Mouse (Mus musculus) CH12.LX (cell line): ENCODE data around the gene Cog2. TPM values are rescaled to one million over a fixed set of nuclear protein-coding genes. Genes with fewer than 3 reads are reported as not detected.

Experiments
- DNase-seq: peaks from one replicate; pipeline ENCODE4 v3.0.0-alpha.2; 2013; ENCODE audit errors: extremely low read depth
- H3K27ac ChIP-seq: 2 replicates; pipeline ENCODE4 v1.5.1; 2012; ENCODE audit warnings: low read depth, mild to moderate bottlenecking, control low read depth, moderate library complexity; ENCODE audit not compliant: insufficient read depth
- H3K27me3 ChIP-seq: replicated peaks from 2 replicates; pipeline ENCODE3; 2012; ENCODE audit warnings: inconsistent platforms
- H3K36me3 ChIP-seq, 2 experiments: replicated peaks in 1 of 2; 2 replicates each; pipeline versions ENCODE3 to v1.6.1; 2012; ENCODE audit warnings: inconsistent platforms in 1 of 2, low read length in 1 of 2, mild to moderate bottlenecking in 1 of 2, mixed read lengths in 1 of 2, moderate library complexity in 1 of 2; ENCODE audit not compliant: control insufficient read depth in 1 of 2, insufficient read depth in 1 of 2
- H3K4me1 ChIP-seq, 2 experiments: 2 replicates each; pipeline ENCODE4 v1.6.1; 2012; ENCODE audit warnings: inconsistent platforms in 1 of 2, moderate library complexity in 1 of 2; ENCODE audit not compliant: insufficient read depth in 2 of 2, control insufficient read depth in 1 of 2
- H3K4me2 ChIP-seq: 2 replicates; pipeline ENCODE4 v1.6.1; 2012; ENCODE audit warnings: low read depth, mild to moderate bottlenecking, control low read depth; ENCODE audit not compliant: poor library complexity, insufficient read depth, severe bottlenecking
- H3K4me3 ChIP-seq, 3 experiments: fragments of 150-350 bp in 1 of 3; sonication (generic) in 1 of 3; replicated peaks in 1 of 3; 2 replicates each; pipeline versions ENCODE3 to v1.5.1; 2011 to 2012; ENCODE audit warnings: low read depth in 2 of 3, low read length in 2 of 3, mild to moderate bottlenecking in 2 of 3, moderate library complexity in 2 of 3, control low read depth in 1 of 3, improper control_type of control experiment in 1 of 3, inconsistent platforms in 1 of 3, mixed read lengths in 1 of 3; ENCODE audit not compliant: poor library complexity in 1 of 3
- H3K79me2 ChIP-seq: replicated peaks from 2 replicates; pipeline ENCODE4 v1.6.1; 2012; ENCODE audit warnings: mild to moderate bottlenecking, moderate library complexity; ENCODE audit not compliant: control insufficient read depth, poor library complexity, insufficient read depth, severe bottlenecking; ENCODE audit errors: extremely low read depth
- H3K9ac ChIP-seq: 2 replicates; pipeline ENCODE4 v1.6.1; 2012; ENCODE audit warnings: low read depth, mild to moderate bottlenecking, control low read depth, moderate library complexity; ENCODE audit not compliant: insufficient read depth
- H3K9me3 ChIP-seq: replicated peaks from 2 replicates; pipeline ENCODE3; 2012; ENCODE audit warnings: low read length, inconsistent platforms, mixed read lengths
- BHLHE40 ChIP-seq: IDR thresholded peaks from 2 replicates; pipeline ENCODE4 v1.6.1; 2011; ENCODE audit warnings: mild to moderate bottlenecking, low read depth, low read length, improper control_type of control experiment
- CHD2 ChIP-seq: IDR thresholded peaks from 2 replicates; pipeline ENCODE4 v1.6.1; 2011; ENCODE audit warnings: low read length, improper control_type of control experiment
- E2F4 ChIP-seq: IDR thresholded peaks from 2 replicates; pipeline ENCODE4 v1.6.1; 2011; ENCODE audit warnings: low read depth, low read length, improper control_type of control experiment; ENCODE audit not compliant: insufficient replicate concordance
- ELF1 ChIP-seq: IDR thresholded peaks from 2 replicates; pipeline ENCODE4 v1.6.1; 2014; ENCODE audit warnings: low read depth, mild to moderate bottlenecking, inconsistent platforms, low read length, improper control_type of control experiment
- EP300 ChIP-seq: IDR thresholded peaks from 2 replicates; pipeline ENCODE4 v1.6.1; 2011; ENCODE audit warnings: low read length, improper control_type of control experiment
- ETS1 ChIP-seq: conservative IDR thresholded peaks from 2 replicates; pipeline ENCODE4 v1.6.1; 2012; ENCODE audit warnings: low read depth, mild to moderate bottlenecking, inconsistent platforms, low read length, improper control_type of control experiment, moderate library complexity
- GABPA ChIP-seq: IDR thresholded peaks from 2 replicates; pipeline ENCODE4 v1.6.1; 2012; ENCODE audit warnings: low read depth, low read length, improper control_type of control experiment, inconsistent platforms; ENCODE audit not compliant: insufficient replicate concordance
- HCFC1 ChIP-seq: IDR thresholded peaks from 2 replicates; pipeline ENCODE4 v1.6.1; 2012; ENCODE audit warnings: low read depth, mild to moderate bottlenecking, inconsistent platforms, low read length, improper control_type of control experiment
- JUND ChIP-seq: conservative IDR thresholded peaks from 2 replicates; pipeline ENCODE4 v1.6.1; 2011; ENCODE audit warnings: low read depth, low read length, improper control_type of control experiment
- KAT2A ChIP-seq: IDR thresholded peaks from 2 replicates; pipeline ENCODE4 v1.6.1; 2012; ENCODE audit warnings: low read length, improper control_type of control experiment, inconsistent platforms; ENCODE audit not compliant: insufficient replicate concordance
- MAFK ChIP-seq: IDR thresholded peaks from 2 replicates; pipeline ENCODE4 v1.6.1; 2011; ENCODE audit warnings: low read length, improper control_type of control experiment; ENCODE audit not compliant: insufficient replicate concordance
- MAZ ChIP-seq: IDR thresholded peaks from 2 replicates; pipeline ENCODE4 v1.6.1; 2012; ENCODE audit warnings: low read depth, mild to moderate bottlenecking, inconsistent platforms, low read length, improper control_type of control experiment, moderate library complexity
- MEF2A ChIP-seq: IDR thresholded peaks from 2 replicates; pipeline ENCODE4 v1.6.1; 2014; ENCODE audit warnings: low read depth, mild to moderate bottlenecking, inconsistent platforms, low read length, improper control_type of control experiment, borderline replicate concordance
- MYC ChIP-seq: IDR thresholded peaks from 2 replicates; pipeline ENCODE4 v1.6.1; 2011; ENCODE audit warnings: low read depth, mild to moderate bottlenecking, improper control_type of control experiment, low read length
- SMC3 ChIP-seq: IDR thresholded peaks from 2 replicates; pipeline ENCODE4 v1.6.1; 2011; ENCODE audit warnings: low read depth, low read length, improper control_type of control experiment
- TCF12 ChIP-seq: IDR thresholded peaks from 2 replicates; pipeline ENCODE4 v1.6.1; 2014; ENCODE audit warnings: low read depth, mild to moderate bottlenecking, inconsistent platforms, low read length, improper control_type of control experiment
- UBTF ChIP-seq: IDR thresholded peaks from 2 replicates; pipeline ENCODE4 v1.6.1; 2012; ENCODE audit warnings: low read depth, mild to moderate bottlenecking, inconsistent platforms, low read length, improper control_type of control experiment, moderate library complexity
- USF1 ChIP-seq: IDR thresholded peaks from 2 replicates; pipeline ENCODE4 v1.6.1; 2014; ENCODE audit warnings: low read depth, mild to moderate bottlenecking, inconsistent platforms, low read length, improper control_type of control experiment
- USF2 ChIP-seq: conservative IDR thresholded peaks from 2 replicates; pipeline ENCODE4 v1.6.1; 2011; ENCODE audit warnings: low read depth, low read length, improper control_type of control experiment
- dilution Hi-C: fragments of 300-500 bp; cut with MboI; formaldehyde crosslinking; loops from 2 replicates; pipeline ENCODE4 v1.14.3; 2020; ENCODE audit warnings: low sequenced_read_pairs; ENCODE audit not compliant: extremely low pct_unique_long_range_greater_than_20kb, extremely low pct_ligation_motif_present
- in situ Hi-C: fragments of 300-500 bp; cut with MboI; formaldehyde crosslinking; loops from 3 replicates; pipeline ENCODE4 v1.14.3; 2019; ENCODE audit warnings: low sequenced_read_pairs, low pct_ligation_motif_present, low pct_unique_long_range_greater_than_20kb, mixed read lengths
- polyA plus RNA-seq: library from polyadenylated mRNA; unstranded; fragments of >175 nt; gene quantifications from 2 replicates; pipeline ENCODE4 v1.2.1, GENCODE M21; 2012; ENCODE audit warnings: low read depth; ENCODE audit not compliant: insufficient read length
- total RNA-seq, 2 experiments: library from RNA; depleted of rRNA; stranded (reverse); fragments of 300-350 nt in 1 of 2; fragments of >200 nt in 1 of 2; gene quantifications; 2 replicates each; pipeline ENCODE4 v1.2.3; 2012 to 2014

The Cog2 gene
- total and polyA plus RNA-seq, 3 experiments, result 41.8 to 56.7 (median 55.5) TPM

DNA sequence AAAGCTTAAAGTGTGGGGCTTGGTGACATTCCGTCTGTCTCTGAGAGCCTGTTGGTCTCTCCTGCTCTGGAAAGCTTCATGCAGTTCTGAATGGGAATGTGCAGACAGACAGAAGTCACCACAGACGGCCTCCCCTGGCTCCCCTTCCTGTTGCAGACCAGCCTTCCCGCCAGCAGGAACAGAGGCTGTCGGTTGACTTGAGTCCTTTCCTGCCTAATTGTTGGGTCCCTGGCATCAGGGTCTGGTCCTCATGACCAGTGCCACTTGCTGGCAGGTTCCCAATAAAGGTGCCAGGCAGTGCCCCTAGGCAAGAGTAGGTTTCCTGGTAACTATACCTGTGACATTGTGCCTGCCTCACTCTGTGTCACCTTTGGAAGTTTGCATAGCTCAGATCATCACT lies 10.4 kb downstream of the Cog2 start:
- in situ Hi-C loops, result no loop called here
- Histone ChIP-seq H3K4me1 (no peaks in the 10 kb centered on the region), H3K9me3 (no peaks in the 10 kb centered on the region)
- TF ChIP-seq MAZ, result no peak
- TF ChIP-seq USF2, result no peak
- TF ChIP-seq, all 38 proteins: peak for 0
- dilution Hi-C loops, result no loop called here
- DNase-seq, result no peak
- H3K27me3 ChIP-seq, result no peaks in the 10 kb centered on the region
- peaks cover 71 to 96% of the 10 kb centered on the region in 2 experiments for H3K36me3 ChIP-seq
- H3K4me2 ChIP-seq, result no peak overlapping the region
- no peaks in the 10 kb centered on the region for H3K79me2 ChIP-seq
- no peak overlapping the region for H3K9ac ChIP-seq
- no peak overlapping the region for H3K4me3 ChIP-seq
- no peak overlapping the region for H3K27ac ChIP-seq

DNA sequence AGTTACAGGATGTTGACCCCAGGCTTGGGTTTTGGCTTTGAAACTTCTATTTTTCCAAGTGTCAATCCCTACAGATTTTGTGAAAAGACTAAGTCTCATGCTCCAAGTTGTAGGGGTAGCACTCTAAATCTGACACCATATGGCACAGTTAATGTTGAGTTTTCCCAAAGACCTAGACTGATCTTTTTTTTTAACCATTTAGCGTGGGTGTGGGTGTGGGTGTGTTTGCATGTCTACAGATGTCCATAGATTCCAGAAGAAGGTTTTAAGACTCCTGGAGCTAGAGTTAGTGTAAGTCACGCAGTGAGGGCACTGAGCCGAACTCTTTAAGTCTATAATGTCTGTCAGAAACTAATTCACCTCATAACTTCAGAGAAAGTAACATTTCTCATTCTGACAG lies 12.1 kb downstream of the Cog2 start:
- Histone ChIP-seq H3K36me3 (peaks cover 68 to 89% of the 10 kb centered on the region in 2 experiments), H3K9ac (no peak overlapping the region), H3K27me3 (no peaks in the 10 kb centered on the region), H3K79me2 (no peaks in the 10 kb centered on the region), H3K4me2 (no peak overlapping the region), H3K4me3 (no peak overlapping the region), H3K27ac (no peak overlapping the region), H3K4me1 (no peaks in the 10 kb centered on the region), H3K9me3 (no peaks in the 10 kb centered on the region)
- dilution Hi-C loops (no loop called here), in situ Hi-C loops (no loop called here)
- TF ChIP-seq UBTF, result no peak
- no peak for TF ChIP-seq MAFK
- no peak for TF ChIP-seq JUND
- TF ChIP-seq USF2, result no peak
- TF ChIP-seq USF1, result no peak
- TF ChIP-seq ETS1, result no peak
- no peak for TF ChIP-seq CHD2
- TF ChIP-seq ELF1, result no peak
- TF ChIP-seq EP300, result no peak
- TF ChIP-seq BHLHE40, result no peak
- no peak for TF ChIP-seq HCFC1
- TF ChIP-seq SMC3, result no peak
- no peak for DNase-seq

DNA sequence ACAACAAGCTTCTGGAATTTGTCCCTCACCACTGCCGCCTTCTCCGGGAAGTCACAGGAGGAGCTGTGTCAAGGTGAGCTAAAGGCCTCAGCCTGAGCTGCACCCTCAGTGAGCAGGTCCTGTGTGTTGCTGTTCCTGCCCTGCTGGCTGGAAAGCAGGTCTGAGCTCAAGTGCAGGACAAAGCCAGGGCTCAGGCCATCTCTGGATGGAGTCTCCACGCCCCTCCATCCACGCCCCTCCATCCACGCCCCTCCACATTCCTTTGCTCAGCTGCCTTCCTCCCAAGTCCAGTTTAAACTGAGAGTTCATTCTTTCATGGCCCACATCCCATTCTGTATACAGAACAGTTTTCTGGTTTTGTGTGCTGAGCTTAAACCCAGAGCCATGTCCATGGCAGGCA lies 14.9 kb downstream of the Cog2 start:
- Histone ChIP-seq H3K9ac (no peak overlapping the region), H3K4me2 (no peak overlapping the region), H3K27me3 (no peaks in the 10 kb centered on the region), H3K9me3 (no peaks in the 10 kb centered on the region), H3K27ac (no peak overlapping the region), H3K4me3 (no peak overlapping the region), H3K4me1 (no peaks in the 10 kb centered on the region), H3K79me2 (no peaks in the 10 kb centered on the region), H3K36me3 (peaks cover 71 to 91% of the 10 kb centered on the region in 2 experiments)
- no peak for TF ChIP-seq GABPA
- TF ChIP-seq E2F4, result no peak
- TF ChIP-seq MEF2A, result no peak
- no peak for TF ChIP-seq USF2
- TF ChIP-seq TCF12, result no peak
- TF ChIP-seq MYC, result no peak
- no peak for TF ChIP-seq KAT2A
- in situ Hi-C loops, result no loop called here
- no peak for DNase-seq
- dilution Hi-C loops, result no loop called here
